Mouse (Mus musculus): ENCODE results near the gene Pick1. TPM values are rescaled to one million over a fixed set of nuclear protein-coding genes. Genes with fewer than 3 reads are reported as not detected.
A peak's percentile ranks its signal among the peaks of the same experiment; 100 is the strongest.
"Not testable (repeated sequence)": the region's sequence is repeated elsewhere in the genome, so short reads cannot be mapped to it uniquely, and the experiment has no call there.

Pick1 gene
- polyA plus RNA-seq, 1 experiment, result 102 TPM

- TF ChIP-seq POLR2A (IDR thresholded peaks at IDR 0.05; ENCODE audit: borderline replicate concordance, extremely low read depth, insufficient read depth, insufficient read length, poor library complexity, severe bottlenecking) (no peak), CTCF (IDR thresholded peaks at IDR 0.05; ENCODE audit: borderline replicate concordance, extremely low read depth, insufficient read depth, insufficient read length) (no peak)
- DNase-seq (ENCODE audit: low read depth), result peak; percentile 84
These were observed 27.4 kb upstream of the Pick1 start for GRCm38 (mm10) chr15:79201491-79202150.

GRCm38 (mm10) chr15:79202575-79202974 lies 26.4 kb upstream of the Pick1 start:
- no peak for TF ChIP-seq POLR2A (IDR thresholded peaks at IDR 0.05; ENCODE audit: borderline replicate concordance, extremely low read depth, insufficient read depth, insufficient read length, poor library complexity, severe bottlenecking)
- TF ChIP-seq CTCF (IDR thresholded peaks at IDR 0.05; ENCODE audit: borderline replicate concordance, extremely low read depth, insufficient read depth, insufficient read length), result no peak
- peak; percentile 60 for DNase-seq (ENCODE audit: low read depth)

GRCm38 (mm10) chr15:79208211-79208610 lies 20.8 kb upstream of the Pick1 start:
- TF ChIP-seq CTCF (IDR thresholded peaks at IDR 0.05; ENCODE audit: borderline replicate concordance, extremely low read depth, insufficient read depth, insufficient read length) (no peak), POLR2A (IDR thresholded peaks at IDR 0.05; ENCODE audit: borderline replicate concordance, extremely low read depth, insufficient read depth, insufficient read length, poor library complexity, severe bottlenecking) (no peak)
- DNase-seq (ENCODE audit: low read depth), result no peak

GRCm38 (mm10) chr15:79208758-79209439 lies 20.1 kb upstream of the Pick1 start:
- peak; percentile 6 for DNase-seq (ENCODE audit: low read depth)
- TF ChIP-seq CTCF (IDR thresholded peaks at IDR 0.05; ENCODE audit: borderline replicate concordance, extremely low read depth, insufficient read depth, insufficient read length) (no peak), POLR2A (IDR thresholded peaks at IDR 0.05; ENCODE audit: borderline replicate concordance, extremely low read depth, insufficient read depth, insufficient read length, poor library complexity, severe bottlenecking) (no peak)

- DNase-seq (ENCODE audit: low read depth), result peak; percentile 5
- no peak for TF ChIP-seq CTCF (IDR thresholded peaks at IDR 0.05; ENCODE audit: borderline replicate concordance, extremely low read depth, insufficient read depth, insufficient read length)
- no peak for TF ChIP-seq POLR2A (IDR thresholded peaks at IDR 0.05; ENCODE audit: borderline replicate concordance, extremely low read depth, insufficient read depth, insufficient read length, poor library complexity, severe bottlenecking)
These were observed 18.6 kb upstream of the Pick1 start for GRCm38 (mm10) chr15:79210357-79210756.

GRCm38 (mm10) chr15:79212750-79213446 lies 16.1 kb upstream of the Pick1 start:
- DNase-seq (ENCODE audit: low read depth), result peak; percentile 9
- TF ChIP-seq POLR2A (IDR thresholded peaks at IDR 0.05; ENCODE audit: borderline replicate concordance, extremely low read depth, insufficient read depth, insufficient read length, poor library complexity, severe bottlenecking) (no peak), CTCF (IDR thresholded peaks at IDR 0.05; ENCODE audit: borderline replicate concordance, extremely low read depth, insufficient read depth, insufficient read length) (no peak)

- TF ChIP-seq CTCF (IDR thresholded peaks at IDR 0.05; ENCODE audit: borderline replicate concordance, extremely low read depth, insufficient read depth, insufficient read length), result no peak
- no peak for TF ChIP-seq POLR2A (IDR thresholded peaks at IDR 0.05; ENCODE audit: borderline replicate concordance, extremely low read depth, insufficient read depth, insufficient read length, poor library complexity, severe bottlenecking)
- DNase-seq (ENCODE audit: low read depth), result no peak
These were observed 15.4 kb upstream of the Pick1 start for GRCm38 (mm10) chr15:79213591-79213990.

GRCm38 (mm10) chr15:79216191-79216590 lies 12.8 kb upstream of the Pick1 start:
- TF ChIP-seq CTCF (IDR thresholded peaks at IDR 0.05; ENCODE audit: borderline replicate concordance, extremely low read depth, insufficient read depth, insufficient read length) (no peak), POLR2A (IDR thresholded peaks at IDR 0.05; ENCODE audit: borderline replicate concordance, extremely low read depth, insufficient read depth, insufficient read length, poor library complexity, severe bottlenecking) (no peak)
- DNase-seq (ENCODE audit: low read depth), result no peak

- DNase-seq (ENCODE audit: low read depth), result peak; percentile 6
- TF ChIP-seq POLR2A (IDR thresholded peaks at IDR 0.05; ENCODE audit: borderline replicate concordance, extremely low read depth, insufficient read depth, insufficient read length, poor library complexity, severe bottlenecking), result no peak
- TF ChIP-seq CTCF (IDR thresholded peaks at IDR 0.05; ENCODE audit: borderline replicate concordance, extremely low read depth, insufficient read depth, insufficient read length), result no peak
These were observed 9.4 kb upstream of the Pick1 start for GRCm38 (mm10) chr15:79219572-79219971.

GRCm38 (mm10) chr15:79223641-79224040 lies 5.3 kb upstream of the Pick1 start:
- no peak for DNase-seq (ENCODE audit: low read depth)
- TF ChIP-seq POLR2A (IDR thresholded peaks at IDR 0.05; ENCODE audit: borderline replicate concordance, extremely low read depth, insufficient read depth, insufficient read length, poor library complexity, severe bottlenecking), result no peak
- TF ChIP-seq CTCF (IDR thresholded peaks at IDR 0.05; ENCODE audit: borderline replicate concordance, extremely low read depth, insufficient read depth, insufficient read length), result no peak

- TF ChIP-seq CTCF (IDR thresholded peaks at IDR 0.05; ENCODE audit: borderline replicate concordance, extremely low read depth, insufficient read depth, insufficient read length) (peak; percentile 89), POLR2A (IDR thresholded peaks at IDR 0.05; ENCODE audit: borderline replicate concordance, extremely low read depth, insufficient read depth, insufficient read length, poor library complexity, severe bottlenecking) (no peak)
- DNase-seq (ENCODE audit: low read depth), result peak; percentile 84
These were observed 4.3 kb upstream of the Pick1 start for GRCm38 (mm10) chr15:79224685-79225084.

GRCm38 (mm10) chr15:79225780-79226179 lies 3.2 kb upstream of the Pick1 start:
- DNase-seq (ENCODE audit: low read depth), result not testable (repeated sequence)

All from brain, embryonic 14.5 days (tissue).